Mouse (Mus musculus) adrenal gland, adult 2 months (tissue): ENCODE measurements around the gene Tbc1d2. TPM values are rescaled to one million over a fixed set of nuclear protein-coding genes. Genes with fewer than 3 reads are reported as not detected.
A peak's percentile ranks its signal among the peaks of the same experiment; 100 is the strongest.
"Not testable (repeated sequence)": the region's sequence is repeated elsewhere in the genome, so short reads cannot be mapped to it uniquely, and the experiment has no call there.

Experiments
- DNase-seq: peaks from one replicate; pipeline ENCODE4 v3.0.0; 2021
- polyA plus RNA-seq: library from polyadenylated mRNA; depleted of rRNA; stranded (reverse); fragments of >200 nt; gene quantifications from 2 replicates; pipeline ENCODE4 v1.2.3, GENCODE M21; 2012
- total RNA-seq, 2 experiments: library from RNA; stranded (reverse); gene quantifications; 2 replicates each; pipeline ENCODE4 v1.2.3; 2021

Tbc1d2 gene
- total and polyA plus RNA-seq, 3 experiments: 1.4 to 5.1 (median 3.4) TPM

DNA sequence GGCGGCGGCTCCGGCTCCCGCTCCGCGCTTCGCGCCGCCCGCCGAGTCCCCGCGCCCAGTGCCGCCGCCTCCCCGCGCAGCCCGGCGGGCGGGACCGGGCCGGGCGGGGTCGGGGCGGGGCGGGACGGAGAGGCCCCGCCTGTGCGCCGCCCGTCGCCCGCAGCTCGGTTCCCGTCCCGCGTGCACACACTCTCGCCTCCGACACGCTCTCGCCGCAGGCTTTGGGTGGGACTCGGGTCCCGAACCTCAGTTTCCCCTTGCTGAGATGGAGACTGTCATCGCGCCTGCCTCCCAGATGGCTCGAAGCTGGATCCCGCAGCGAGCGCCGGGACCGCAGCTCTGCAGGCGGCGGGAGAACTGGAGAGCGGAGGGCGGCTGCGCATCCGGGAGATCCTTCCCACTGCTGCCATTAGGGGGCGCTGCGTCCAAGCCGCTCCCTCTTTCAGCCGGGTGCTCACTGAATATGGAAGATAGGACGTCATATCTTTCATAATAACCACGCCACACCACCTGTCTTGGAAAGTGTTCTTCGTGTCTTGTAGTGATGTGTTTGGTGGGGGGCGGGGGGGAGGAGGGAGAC is 48.1 kb downstream of the Tbc1d2 start, which contains the start of gene Coro2a:
Coro2a (minus strand) TSS at position 359 of the 580 bp plus-strand sequence.
- peak; percentile 90 for DNase-seq

- peak; percentile 44 for DNase-seq
Observed at GRCm38 (mm10) chr4:46601258-46601843, 48.7 kb downstream of the Tbc1d2 start.

DNA sequence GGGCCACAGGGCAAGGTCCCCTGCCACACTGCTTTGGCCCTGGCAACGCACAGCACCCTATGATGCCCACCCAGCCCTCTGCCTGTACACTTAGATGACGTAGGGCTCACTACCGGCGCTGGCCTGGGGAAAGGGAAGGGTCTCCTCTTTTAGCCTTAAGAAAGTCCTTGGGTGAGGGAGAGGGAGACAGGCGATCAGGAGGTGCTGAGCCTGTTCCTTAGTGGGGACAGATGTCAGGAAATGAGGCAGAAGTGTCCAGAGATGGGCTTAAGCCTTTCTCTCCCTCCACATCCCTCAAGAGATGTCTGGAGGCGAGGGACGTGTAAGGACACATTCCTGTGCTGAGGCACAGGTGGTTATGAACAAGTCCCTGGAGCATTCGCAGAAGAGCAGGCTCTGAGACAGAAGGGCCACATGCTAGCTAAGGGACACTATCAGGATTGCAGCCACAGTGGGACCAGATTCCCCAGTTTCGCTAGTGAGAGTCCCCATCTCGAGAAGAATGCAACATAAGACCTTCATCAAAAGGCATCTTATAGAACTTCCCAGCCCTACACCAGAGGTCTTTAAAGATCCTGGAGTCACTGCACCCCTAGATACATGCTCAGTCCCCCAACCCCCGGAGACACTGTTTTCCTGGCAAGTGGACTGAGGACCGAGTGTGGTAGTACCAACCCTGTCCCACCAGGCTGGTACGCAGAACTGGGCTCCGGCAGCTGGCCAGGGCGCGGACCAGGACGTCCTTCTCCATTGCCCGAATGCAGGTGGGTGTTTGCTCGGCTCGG is 49.3 kb downstream of the Tbc1d2 start:
- DNase-seq: no peak

DNA sequence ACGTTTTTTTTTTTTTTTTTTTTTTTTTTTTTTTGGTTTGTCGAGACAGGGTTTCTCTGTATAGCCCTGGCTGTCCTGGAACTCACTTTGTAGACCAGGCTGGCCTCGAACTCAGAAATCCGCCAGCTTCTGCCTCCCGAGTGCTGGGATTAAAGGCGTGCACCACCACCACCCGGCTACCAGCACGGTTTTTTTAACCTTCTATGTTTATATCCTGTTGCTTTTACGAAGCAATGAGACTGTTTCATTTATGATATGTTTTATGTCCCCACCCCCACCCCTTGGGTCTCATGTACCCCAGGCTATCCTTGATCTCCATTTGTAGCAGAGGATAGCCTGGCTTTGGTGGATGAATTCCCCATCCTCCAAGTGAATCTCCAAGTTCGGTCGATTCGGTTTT is 50.4 kb downstream of the Tbc1d2 start:
- DNase-seq: not testable (repeated sequence)

- no peak for DNase-seq
Observed at GRCm38 (mm10) chr4:46598981-46599380, 51.0 kb downstream of the Tbc1d2 start.

DNA sequence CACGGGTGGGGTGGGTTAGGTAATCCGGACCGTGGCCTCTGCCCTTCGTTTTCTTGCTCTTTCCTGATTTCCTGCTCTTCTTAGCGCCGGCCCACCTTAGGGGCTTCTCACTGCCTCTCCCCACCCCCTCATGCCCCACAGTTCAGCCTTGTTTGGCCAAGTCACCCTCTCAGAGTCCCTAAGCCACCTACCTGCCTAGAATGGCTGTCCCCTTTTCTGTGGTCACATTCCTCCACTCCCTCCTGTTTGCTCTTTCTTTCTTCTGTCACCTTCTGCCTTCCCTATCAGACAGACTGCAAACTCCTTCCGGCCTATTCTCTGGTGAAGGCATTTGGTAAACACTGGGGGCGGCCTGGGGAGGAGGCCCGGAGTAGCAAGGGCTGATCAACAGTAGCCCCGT is 51.9 kb downstream of the Tbc1d2 start:
- DNase-seq: no peak

DNA sequence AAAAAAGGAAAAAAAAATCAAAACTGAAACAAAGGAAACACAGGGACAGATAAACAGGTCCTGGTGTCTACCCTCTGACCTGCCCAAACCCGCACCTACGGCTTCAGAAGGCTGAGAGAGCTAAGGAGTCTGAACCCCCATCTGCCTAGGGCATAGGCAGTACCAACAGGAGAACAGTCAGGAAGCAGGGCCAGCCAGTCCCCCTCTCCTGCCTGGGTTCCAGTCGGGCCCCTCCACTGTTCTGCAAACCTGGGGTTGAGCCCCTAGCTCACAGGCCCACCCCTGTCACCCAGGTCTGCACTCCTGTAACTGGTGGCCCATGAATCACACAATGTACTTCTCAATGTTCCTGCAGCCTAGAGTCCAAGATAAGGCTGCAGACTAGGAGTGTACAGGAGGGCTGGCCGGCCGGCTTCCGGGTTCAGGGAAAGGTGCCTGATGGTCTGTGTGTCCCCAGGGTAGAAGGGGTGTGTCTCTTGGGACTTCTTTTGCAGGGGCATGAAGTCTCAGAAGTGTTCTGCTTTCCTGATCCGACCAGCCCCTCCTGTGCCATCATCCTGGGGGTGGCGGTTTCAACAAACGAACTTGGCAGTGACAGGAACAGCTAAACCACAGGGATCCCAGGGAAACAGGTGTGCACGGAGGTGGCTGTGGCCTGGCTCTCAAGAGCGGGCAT is 52.6 kb downstream of the Tbc1d2 start:
- DNase-seq: no peak

- DNase-seq: no peak
Observed at GRCm38 (mm10) chr4:46596398-46596797, 53.6 kb downstream of the Tbc1d2 start.

DNA sequence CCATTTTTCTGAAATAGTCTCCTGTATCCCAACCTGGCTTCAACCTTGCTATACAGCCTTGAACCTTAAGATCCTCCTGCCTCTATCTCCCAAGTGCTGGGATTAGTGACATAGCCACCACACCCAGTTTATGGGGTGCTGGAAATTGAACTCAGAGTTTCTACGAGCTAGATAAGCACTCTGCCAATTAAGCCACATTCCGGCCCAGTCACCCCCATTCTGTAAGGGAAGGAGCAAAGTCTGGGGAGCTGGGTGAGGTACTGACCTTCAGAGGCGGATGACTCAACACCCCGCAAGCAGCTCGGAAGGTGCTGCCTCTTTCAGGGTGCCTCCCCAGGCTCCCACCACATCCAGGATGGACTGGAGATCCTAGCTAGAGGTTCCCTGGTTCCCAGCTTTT is 55.9 kb downstream of the Tbc1d2 start:
- no peak for DNase-seq

DNA sequence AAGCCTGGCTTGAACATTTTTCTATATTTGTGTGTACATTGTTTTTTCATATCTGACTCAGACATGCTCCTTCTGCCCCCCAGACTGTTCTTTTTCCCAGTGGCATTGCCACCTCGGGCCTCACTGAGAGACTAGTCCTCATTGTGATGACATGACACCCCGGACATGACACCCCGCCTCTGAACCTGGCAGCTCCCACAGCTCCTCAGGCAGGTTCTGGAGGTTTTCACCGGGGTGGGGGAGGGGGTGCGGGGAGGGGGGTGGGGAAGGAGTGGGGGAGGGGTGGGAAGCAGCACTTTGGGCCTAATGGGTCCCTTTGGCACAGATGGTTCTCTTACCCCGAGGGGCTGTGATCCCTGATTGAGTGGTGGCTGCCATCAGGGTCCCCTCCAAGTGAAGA is 56.5 kb downstream of the Tbc1d2 start:
- DNase-seq: no peak

DNA sequence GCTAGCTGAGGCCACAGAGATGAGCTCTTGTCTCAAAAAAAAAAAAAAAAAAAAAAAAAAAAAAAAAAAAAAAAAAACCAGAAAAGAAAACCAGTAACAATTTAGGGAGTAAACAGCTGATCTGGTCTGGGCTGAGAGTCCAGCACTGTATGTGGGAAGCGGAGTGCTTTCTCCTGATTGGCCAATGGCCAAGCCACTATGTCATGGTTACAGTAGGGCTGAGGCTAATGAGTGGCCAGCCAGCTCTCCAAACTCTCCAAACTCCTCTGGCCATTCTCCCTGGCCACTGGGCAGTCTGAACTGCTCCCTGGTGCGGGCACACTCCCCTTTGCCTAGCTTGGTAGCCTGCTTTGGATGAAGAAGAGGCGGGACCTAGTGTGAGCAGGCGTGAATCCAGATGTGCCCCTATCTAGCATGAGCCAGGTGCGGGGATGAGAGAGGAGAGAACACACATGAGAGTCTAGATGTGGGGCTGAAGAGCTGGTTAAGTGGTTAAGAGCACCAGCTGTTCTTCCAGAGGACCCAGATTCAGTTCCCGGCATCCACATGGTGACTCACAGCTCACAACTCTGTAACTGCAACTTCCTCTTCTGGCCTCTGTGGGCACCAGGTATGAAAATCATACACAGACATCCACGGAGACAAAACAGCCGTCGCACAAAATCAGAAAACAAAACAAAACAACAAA is 58.0 kb downstream of the Tbc1d2 start:
- DNase-seq: no peak

DNA sequence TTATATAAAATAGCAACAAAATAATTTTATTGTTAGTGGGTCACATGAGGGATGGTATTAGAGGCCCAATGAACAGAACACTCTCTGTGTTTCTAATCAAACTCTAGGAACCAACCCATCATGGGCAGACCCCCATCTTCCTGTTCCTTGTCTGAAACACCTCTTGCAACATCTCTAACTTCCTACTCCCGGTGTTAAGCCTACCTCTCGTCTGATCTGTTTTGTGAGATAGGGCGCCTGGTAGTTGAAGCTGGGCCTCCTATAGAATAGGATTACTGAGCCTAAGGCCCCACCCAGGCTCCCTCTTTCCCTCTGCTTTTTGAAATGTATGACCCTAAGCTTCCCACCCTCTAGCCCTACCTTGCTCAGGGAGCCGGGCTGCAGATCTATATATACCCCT is 59.2 kb downstream of the Tbc1d2 start:
- DNase-seq: no peak

DNA sequence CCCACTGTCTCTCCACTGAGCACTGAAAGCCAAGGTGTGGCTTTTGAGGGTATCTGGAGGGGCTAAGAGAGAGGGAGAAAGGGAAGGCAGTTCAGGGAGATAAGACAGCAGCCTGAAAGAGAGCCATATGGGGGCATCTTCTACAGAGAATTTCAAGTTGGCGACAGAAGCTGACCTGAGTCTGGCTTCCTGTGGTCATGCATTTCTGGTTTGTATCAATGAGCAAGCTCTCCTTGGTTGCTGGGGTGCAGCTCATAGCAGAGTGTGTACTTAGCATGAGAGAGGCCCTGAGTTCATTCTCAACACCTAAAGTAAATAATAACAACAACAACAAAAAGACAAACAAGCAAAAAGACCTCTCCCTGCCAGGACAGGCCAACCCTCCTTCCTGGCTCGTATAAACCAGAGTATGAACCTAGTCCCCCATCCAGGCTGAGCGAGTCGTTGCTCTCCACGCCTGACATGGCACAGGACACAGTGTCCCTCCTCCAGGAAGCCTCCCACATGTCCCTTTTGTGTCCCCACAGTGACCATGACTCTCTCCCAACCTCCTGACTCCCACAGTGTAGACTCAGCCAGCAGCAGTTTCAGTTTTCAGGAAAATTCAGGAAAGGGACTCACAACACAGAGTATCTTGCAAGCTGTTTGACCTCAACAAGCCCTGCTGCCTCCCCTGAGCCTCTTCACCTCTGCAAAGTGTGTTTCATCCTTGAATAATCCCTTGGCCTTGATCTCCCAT is 59.9 kb downstream of the Tbc1d2 start:
- DNase-seq: no peak

DNA sequence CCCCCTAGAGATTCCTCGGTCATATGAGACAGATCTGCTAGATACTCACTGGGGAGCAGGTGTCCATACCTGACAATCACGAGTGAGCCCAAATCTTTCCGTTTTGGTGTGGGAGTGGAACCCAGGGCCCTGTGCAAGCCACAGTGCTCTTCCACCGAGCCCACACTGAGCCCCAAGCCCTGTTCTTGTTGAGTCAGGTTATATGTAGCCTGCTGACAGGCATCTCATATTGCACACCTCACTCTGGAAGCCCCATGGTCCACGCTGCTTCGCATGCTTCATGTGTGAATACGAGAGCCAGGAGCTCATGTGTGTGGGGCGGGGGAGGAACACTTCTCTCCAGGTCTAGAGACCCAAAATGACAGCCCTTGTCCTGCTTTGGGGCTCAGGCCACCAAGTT is 60.9 kb downstream of the Tbc1d2 start:
- DNase-seq: no peak

DNA sequence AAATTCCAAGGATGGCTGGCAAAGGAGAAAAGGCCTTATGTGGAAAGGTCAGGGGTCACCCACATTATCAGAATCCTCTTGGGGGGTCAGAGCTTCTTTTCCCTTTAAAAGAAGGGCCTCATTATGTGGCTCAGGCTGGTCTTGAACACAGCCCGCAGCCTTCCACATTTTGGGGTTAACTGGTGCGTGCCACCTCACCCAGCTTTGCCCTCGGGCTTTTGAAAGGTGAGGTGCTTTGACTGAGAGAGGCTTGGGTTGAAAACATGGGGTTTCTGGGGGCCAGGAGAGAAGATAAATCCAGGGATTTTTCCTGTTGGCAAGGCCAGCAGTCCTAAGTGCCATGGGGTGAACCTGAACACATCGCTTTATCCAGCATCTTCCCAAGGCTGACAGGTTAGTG is 63.5 kb downstream of the Tbc1d2 start:
- no peak for DNase-seq

GRCm38 (mm10) chr4:46585811-46586190 is 64.2 kb downstream of the Tbc1d2 start:
- DNase-seq: no peak

DNA sequence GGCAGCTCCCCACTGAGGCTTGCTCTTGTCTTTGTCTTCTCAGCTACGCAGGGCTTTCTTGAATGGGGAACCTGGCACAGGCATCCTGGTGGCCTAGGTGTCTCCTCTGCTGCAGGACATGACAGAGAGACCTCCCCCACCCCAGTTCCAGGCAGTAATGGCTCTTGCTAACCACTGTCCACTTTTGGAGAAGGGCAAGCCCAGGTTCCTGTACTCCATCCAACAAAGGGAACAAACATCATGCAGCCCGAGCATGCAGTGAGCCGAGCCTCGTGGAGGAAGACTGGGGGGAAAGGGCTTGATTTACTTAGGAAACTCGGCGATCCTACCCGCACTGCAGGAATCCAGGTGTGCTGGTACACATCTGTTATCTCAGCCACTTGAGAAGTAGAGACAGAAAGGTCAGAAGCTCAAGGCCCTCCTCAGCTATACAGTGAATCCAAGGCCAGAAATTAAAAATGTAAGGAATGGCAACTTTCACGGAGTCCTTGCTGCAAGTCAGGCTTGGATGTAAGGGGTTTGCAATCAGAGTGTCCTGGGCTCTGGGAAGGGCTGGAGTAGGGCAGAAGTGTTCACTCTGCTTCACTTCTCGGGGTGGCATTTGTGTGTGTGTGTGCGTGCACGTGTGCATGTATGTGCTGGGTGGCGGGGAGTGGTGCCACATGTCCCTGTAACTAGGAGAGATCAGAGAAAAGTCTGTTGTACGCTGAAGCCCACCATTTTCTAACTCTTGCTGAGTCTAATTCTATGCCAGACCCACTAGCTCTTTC is 64.8 kb downstream of the Tbc1d2 start:
- DNase-seq: no peak

GRCm38 (mm10) chr4:46584536-46584935 is 65.5 kb downstream of the Tbc1d2 start:
- DNase-seq: not testable (repeated sequence)

DNA sequence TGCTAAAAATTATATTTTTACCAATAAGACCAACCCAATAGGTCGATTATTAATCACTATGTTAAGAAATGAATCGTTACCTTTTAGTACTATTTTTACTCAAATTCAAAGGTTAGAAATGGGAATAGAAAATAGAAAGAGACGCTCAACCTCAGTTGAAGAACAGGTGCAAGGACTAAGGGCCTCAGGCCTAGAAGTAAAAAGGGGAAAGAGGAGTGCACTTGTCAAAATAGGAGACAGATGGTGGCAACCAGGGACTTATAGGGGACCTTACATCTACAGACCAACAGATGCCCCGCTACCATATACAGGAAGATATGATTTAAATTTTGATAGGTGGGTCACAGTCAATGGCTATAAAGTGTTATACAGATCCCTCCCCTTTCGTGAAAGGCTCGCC is 65.9 kb downstream of the Tbc1d2 start:
- DNase-seq: not testable (repeated sequence)

DNA sequence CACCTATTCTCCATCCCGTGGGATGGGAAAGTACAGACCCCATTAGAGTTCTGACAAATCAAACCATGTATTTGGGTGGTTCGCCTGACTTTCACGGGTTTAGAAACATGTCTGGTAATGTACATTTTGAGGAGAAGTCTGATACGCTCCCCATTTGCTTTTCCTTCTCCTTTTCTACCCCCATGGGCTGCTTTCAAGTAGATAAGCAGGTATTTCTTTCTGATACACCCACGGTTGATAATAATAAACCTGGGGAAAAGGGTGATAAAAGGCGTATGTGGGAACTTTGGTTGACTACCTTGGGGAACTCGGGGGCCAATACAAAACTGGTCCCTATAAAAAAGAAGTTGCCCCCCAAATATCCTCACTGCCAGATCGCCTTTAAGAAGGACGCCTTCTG is 68.0 kb downstream of the Tbc1d2 start:
- not testable (repeated sequence) for DNase-seq

DNA sequence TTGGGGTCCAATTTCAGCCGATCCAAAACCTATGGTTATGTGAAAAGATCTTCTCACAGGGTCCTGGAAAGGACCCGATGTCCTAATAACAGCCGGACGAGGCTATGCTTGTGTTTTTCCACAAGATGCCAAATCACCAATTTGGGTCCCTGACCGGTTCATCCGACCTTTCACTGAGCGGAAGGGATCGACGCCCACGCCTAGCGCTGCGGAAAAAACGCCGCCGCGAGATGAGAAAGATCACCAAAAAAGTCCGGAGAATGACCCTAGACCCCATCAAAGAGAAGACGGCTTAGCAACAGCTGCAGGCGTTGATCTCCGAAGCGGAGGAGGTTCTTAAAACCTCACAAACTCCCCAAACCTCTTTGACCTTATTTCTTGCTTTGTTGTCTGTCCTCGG is 68.4 kb downstream of the Tbc1d2 start:
- DNase-seq: not testable (repeated sequence)
